In the genomic region with DNA sequence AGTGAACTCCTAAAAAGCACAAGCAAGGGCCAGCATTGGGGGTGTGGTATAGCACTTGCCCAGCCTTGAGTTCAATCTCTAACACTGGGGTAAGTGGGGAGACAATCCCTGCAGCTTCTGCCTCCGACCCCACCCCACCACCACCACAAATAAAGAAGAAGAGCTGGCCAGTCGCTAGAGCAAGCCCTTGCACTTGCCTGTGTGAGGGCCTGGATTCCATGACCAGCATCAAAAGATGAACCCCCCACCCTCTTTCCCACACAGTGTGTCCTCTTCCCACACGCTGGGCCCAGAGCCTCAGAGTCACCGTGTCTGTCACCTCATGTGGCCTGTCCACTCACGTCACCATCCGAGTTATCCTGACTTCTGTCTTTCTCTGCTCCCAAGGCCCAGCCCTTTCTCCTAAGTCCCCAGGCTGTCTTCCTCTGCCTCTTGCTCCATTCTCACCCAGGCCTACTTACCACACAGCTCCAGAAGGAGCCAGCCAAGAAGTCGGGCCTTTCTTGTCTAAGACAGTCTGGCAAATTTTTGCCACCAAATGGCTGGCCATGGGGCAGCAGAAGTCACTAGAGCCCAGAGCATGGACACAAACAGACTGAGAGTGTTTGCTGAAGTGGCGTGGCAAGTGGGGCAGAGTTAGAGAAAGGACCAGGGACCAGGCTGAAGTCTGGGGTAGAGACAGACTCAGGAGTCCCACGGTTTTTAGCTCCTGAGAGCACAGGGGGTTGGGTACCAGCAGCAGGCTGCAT, we compare ENCODE assay signal across 8 mouse cellular contexts. TPM values are rescaled to one million over a fixed set of nuclear protein-coding genes. Genes with fewer than 3 reads are reported as not detected.
DNase-seq lines count a peak whose midpoint lies in the region; ATAC-seq lines count a peak whose summit lies in the region.
"Had no signal": no experiment of that assay in that cellular context is flagged by ENCODE, and none has a peak within 500 bp of the region (broad histone marks: within the 10 kb centered on the region; RNA-seq: fewer than 3 reads in every experiment).

No protein-coding gene starts in this region.

- no peak overlapping the region for H3K27ac ChIP-seq in liver, embryonic 12.5 days
- H3K27ac ChIP-seq in liver, embryonic 11.5 days (ENCODE audit: low read depth, low read length): no peak overlapping the region
- H3K27ac ChIP-seq in embryonic facial prominence, embryonic 12.5 days: peak overlapping the region; percentile 73
- peak overlapping the region; percentile 98 for H3K27ac ChIP-seq in forebrain, embryonic 13.5 days
- peak overlapping the region; percentile 100 for H3K27ac ChIP-seq in midbrain, embryonic 12.5 days (replicated peaks)

- no peak for DNase-seq in liver, embryonic 11.5 days (ENCODE audit: low spot score)
- no peak for DNase-seq in testis, postnatal 10 days (ENCODE audit: low spot score)
- no peak for DNase-seq in left cerebral cortex, adult 8-10 months (ENCODE audit: low spot score in 2 of 2)

- H3K4me1 ChIP-seq in liver, embryonic 12.5 days: peaks cover 35% of the 10 kb centered on the region
- peaks cover 18% of the 10 kb centered on the region for H3K4me1 ChIP-seq in liver, embryonic 11.5 days (replicated peaks; ENCODE audit: control insufficient read depth, insufficient read depth, low read length)
- H3K4me1 ChIP-seq in embryonic facial prominence, embryonic 12.5 days: peaks cover 16% of the 10 kb centered on the region; the same call in 1 of the 2 replicates
- H3K4me1 ChIP-seq in forebrain, embryonic 13.5 days: peaks cover 74% of the 10 kb centered on the region
- peaks cover 72% of the 10 kb centered on the region for H3K4me1 ChIP-seq in midbrain, embryonic 12.5 days

- H3K4me3 ChIP-seq in liver, embryonic 12.5 days: no peak overlapping the region
- H3K4me3 ChIP-seq in liver, embryonic 11.5 days (ENCODE audit: low read depth, low read length): no peak overlapping the region; the same call in 1 of the 2 replicates
- 0 out of 2 replicates have a peak overlapping the region, but pooled peaks have one; percentile 4 for H3K4me3 ChIP-seq in embryonic facial prominence, embryonic 12.5 days
- peak overlapping the region; percentile 37 for H3K4me3 ChIP-seq in forebrain, embryonic 13.5 days
- peak overlapping the region; percentile 51 for H3K4me3 ChIP-seq in midbrain, embryonic 12.5 days

- H3K4me2 ChIP-seq in liver, embryonic 12.5 days: peak overlapping the region; percentile 82
- no peak overlapping the region for H3K4me2 ChIP-seq in liver, embryonic 11.5 days
- H3K4me2 ChIP-seq in embryonic facial prominence, embryonic 12.5 days (replicated peaks): peak overlapping the region; percentile 29; the same call in 1 of the 2 replicates
- H3K4me2 ChIP-seq in forebrain, embryonic 13.5 days: peak overlapping the region; percentile 76
- H3K4me2 ChIP-seq in midbrain, embryonic 12.5 days (replicated peaks): peak overlapping the region; percentile 74

- peaks cover 24% of the 10 kb centered on the region for H3K36me3 ChIP-seq in liver, embryonic 12.5 days
- H3K36me3 ChIP-seq in liver, embryonic 11.5 days (ENCODE audit: control insufficient read depth, insufficient read depth, low read length): no peaks in the 10 kb centered on the region; the same call in none of the 2 replicates
- H3K36me3 ChIP-seq in embryonic facial prominence, embryonic 12.5 days: no peaks in the 10 kb centered on the region
- H3K36me3 ChIP-seq in forebrain, embryonic 13.5 days (ENCODE audit: poor library complexity, severe bottlenecking): peaks cover 33% of the 10 kb centered on the region
- H3K36me3 ChIP-seq in midbrain, embryonic 12.5 days: peaks cover 33% of the 10 kb centered on the region

- no peak overlapping the region for H3K9ac ChIP-seq in liver, embryonic 12.5 days
- no peak overlapping the region for H3K9ac ChIP-seq in liver, embryonic 11.5 days (ENCODE audit: low read depth, low read length)
- H3K9ac ChIP-seq in embryonic facial prominence, embryonic 12.5 days: peak overlapping the region; percentile 10; the same call in 1 of the 2 replicates
- peak overlapping the region; percentile 68 for H3K9ac ChIP-seq in forebrain, embryonic 13.5 days
- peak overlapping the region; percentile 70 for H3K9ac ChIP-seq in midbrain, embryonic 12.5 days (replicated peaks)

- no peaks in the 10 kb centered on the region for H3K27me3 ChIP-seq in liver, embryonic 12.5 days (replicated peaks)
- no peaks in the 10 kb centered on the region for H3K27me3 ChIP-seq in liver, embryonic 11.5 days (replicated peaks; ENCODE audit: control insufficient read depth, insufficient read depth, low read length)
- peaks cover 2% of the 10 kb centered on the region; the same call in 1 of the 2 replicates for H3K27me3 ChIP-seq in embryonic facial prominence, embryonic 12.5 days
- H3K27me3 ChIP-seq in forebrain, embryonic 13.5 days: no peaks in the 10 kb centered on the region
- no peaks in the 10 kb centered on the region for H3K27me3 ChIP-seq in midbrain, embryonic 12.5 days

- H3K9me3 ChIP-seq in liver, embryonic 12.5 days (replicated peaks): no peaks in the 10 kb centered on the region; the same call in 1 of the 2 replicates
- peaks cover 2% of the 10 kb centered on the region; the same call in 1 of the 2 replicates for H3K9me3 ChIP-seq in liver, embryonic 11.5 days (ENCODE audit: control insufficient read depth, low read length)
- no peaks in the 10 kb centered on the region for H3K9me3 ChIP-seq in embryonic facial prominence, embryonic 12.5 days
- no peaks in the 10 kb centered on the region for H3K9me3 ChIP-seq in forebrain, embryonic 13.5 days (replicated peaks)
- H3K9me3 ChIP-seq in midbrain, embryonic 12.5 days: no peaks in the 10 kb centered on the region

- WGBS in liver, embryonic 12.5 days (ENCODE audit: insufficient replicate concordance): 60% methylated on average over 9 of the region's 9 CpGs
- WGBS in liver, embryonic 11.5 days: 70% methylated on average over 9 of the region's 9 CpGs
- WGBS in embryonic facial prominence, embryonic 12.5 days: 51% methylated on average over 9 of the region's 9 CpGs
- WGBS in forebrain, embryonic 13.5 days: 25% methylated on average over 9 of the region's 9 CpGs
- WGBS in midbrain, embryonic 12.5 days: 14% methylated on average over 9 of the region's 9 CpGs

- ATAC-seq in liver, embryonic 12.5 days: no peak
- no peak for ATAC-seq in liver, embryonic 11.5 days (replicated peaks; ENCODE audit: low FRiP score)
- ATAC-seq in embryonic facial prominence, embryonic 12.5 days (ENCODE audit: insufficient number of reproducible peaks, insufficient read depth, low FRiP score, low TSS enrichment): no peak
- no peak for ATAC-seq in forebrain, embryonic 13.5 days
- ATAC-seq in midbrain, embryonic 12.5 days (ENCODE audit: low FRiP score, low read depth): no peak; the same call in none of the 2 replicates

RNA-seq across cellular contexts. Expression of a gene that starts 2.9 kb away (rescaled TPM):
- polyA plus RNA-seq in liver, embryonic 12.5 days (2016; fragmentation: Nextera tagmentation; extraction: Ambion mirVana): 11.0 and 11.7 TPM in 2 replicates
- polyA plus RNA-seq in liver, embryonic 11.5 days (2014; fragmentation: Nextera tagmentation; extraction: Ambion mirVana): 12.4 and 19.2 TPM in 2 replicates
- 29.1 and 29.3 TPM in 2 replicates for polyA plus RNA-seq in embryonic facial prominence, embryonic 12.5 days (2016; fragmentation: Nextera tagmentation; extraction: Ambion mirVana)
- polyA plus RNA-seq in forebrain, embryonic 13.5 days (2015; fragmentation: Nextera tagmentation; extraction: Ambion mirVana): 136 and 138 TPM in 2 replicates
- 119 and 137 TPM in 2 replicates for polyA plus RNA-seq in midbrain, embryonic 12.5 days (2016; fragmentation: Nextera tagmentation; extraction: Ambion mirVana)
- total RNA-seq in left cerebral cortex, adult 8-10 months (2022): 1 to 10 TPM; 4.2 to 8.9 (median 6.4) TPM

RNA-seq across cellular contexts. Expression of a gene that starts 32.4 kb away (rescaled TPM):
- polyA plus RNA-seq in liver, embryonic 12.5 days (2016; fragmentation: Nextera tagmentation; extraction: Ambion mirVana): 2.3 and 2.5 TPM in 2 replicates
- polyA plus RNA-seq in liver, embryonic 11.5 days (2014; fragmentation: Nextera tagmentation; extraction: Ambion mirVana): 2.3 and 2.7 TPM in 2 replicates
- polyA plus RNA-seq in embryonic facial prominence, embryonic 12.5 days (2016; fragmentation: Nextera tagmentation; extraction: Ambion mirVana): 3.6 TPM in 2 replicates
- 0.92 and 0.93 TPM in 2 replicates for polyA plus RNA-seq in forebrain, embryonic 13.5 days (2015; fragmentation: Nextera tagmentation; extraction: Ambion mirVana)
- polyA plus RNA-seq in midbrain, embryonic 12.5 days (2016; fragmentation: Nextera tagmentation; extraction: Ambion mirVana): 2.3 and 2.6 TPM in 2 replicates
- 1 to 10 TPM; 4.9 to 5.4 (median 5.0) TPM for total RNA-seq in left cerebral cortex, adult 8-10 months (2022)
- total RNA-seq: megakaryocyte-erythroid progenitor cell, adult 5-6 weeks had no signal

RNA-seq across cellular contexts. Expression of a gene that starts 51.8 kb away (rescaled TPM):
- not detected in 2 replicates for polyA plus RNA-seq in liver, embryonic 12.5 days (2016; fragmentation: Nextera tagmentation; extraction: Ambion mirVana)
- polyA plus RNA-seq in liver, embryonic 11.5 days (2014; fragmentation: Nextera tagmentation; extraction: Ambion mirVana): not detected in 2 replicates
- 0.06 and 0.19 TPM in 2 replicates for polyA plus RNA-seq in embryonic facial prominence, embryonic 12.5 days (2016; fragmentation: Nextera tagmentation; extraction: Ambion mirVana)
- polyA plus RNA-seq in forebrain, embryonic 13.5 days (2015; fragmentation: Nextera tagmentation; extraction: Ambion mirVana): 1.7 and 1.8 TPM in 2 replicates
- 0.88 and 2.2 TPM in 2 replicates for polyA plus RNA-seq in midbrain, embryonic 12.5 days (2016; fragmentation: Nextera tagmentation; extraction: Ambion mirVana)
- total RNA-seq in left cerebral cortex, adult 8-10 months (2022): 100 to 1,000 TPM; 136 to 151 (median 145) TPM
- total RNA-seq: megakaryocyte-erythroid progenitor cell, adult 5-6 weeks had no signal

Comparison
In these comparisons a context has a peak if more than half of its experiments do, and no peak if none do; other contexts are left out.
1. H3K27ac ChIP-seq: peak in embryonic facial prominence, embryonic 12.5 days (single experiment), forebrain, embryonic 13.5 days (single experiment) and midbrain, embryonic 12.5 days (single experiment); none in liver, embryonic 12.5 days (single experiment) and liver, embryonic 11.5 days (single experiment).
2. H3K4me3 ChIP-seq: peak in embryonic facial prominence, embryonic 12.5 days (single experiment), forebrain, embryonic 13.5 days (single experiment) and midbrain, embryonic 12.5 days (single experiment); none in liver, embryonic 12.5 days (single experiment) and liver, embryonic 11.5 days (single experiment).
3. H3K9ac ChIP-seq: peak in embryonic facial prominence, embryonic 12.5 days (single experiment), forebrain, embryonic 13.5 days (single experiment) and midbrain, embryonic 12.5 days (single experiment); none in liver, embryonic 12.5 days (single experiment) and liver, embryonic 11.5 days (single experiment).